Mouse (Mus musculus) megakaryocyte, embryonic 14.5 days (primary cell): ENCODE results near the gene Ap2m1. TPM values are rescaled to one million over a fixed set of nuclear protein-coding genes. Genes with fewer than 3 reads are reported as not detected.

Source experiments
- H3K27me3 ChIP-seq: replicated peaks from 2 replicates; pipeline ENCODE3; 2012; ENCODE audit warnings: inconsistent platforms
- H3K36me3 ChIP-seq: replicated peaks from 2 replicates; pipeline ENCODE3; 2012; ENCODE audit warnings: low read length, inconsistent platforms, mixed read lengths
- H3K4me1 ChIP-seq: 2 replicates; pipeline ENCODE4 v1.6.1; 2012; ENCODE audit warnings: inconsistent platforms
- H3K4me3 ChIP-seq: replicated peaks from 2 replicates; pipeline ENCODE3; 2012; ENCODE audit warnings: moderate library complexity, mild to moderate bottlenecking, inconsistent platforms
- H3K9me3 ChIP-seq: 2 replicates; pipeline ENCODE4 v1.6.1; 2012; ENCODE audit warnings: inconsistent platforms
- FLI1 ChIP-seq: IDR thresholded peaks from 2 replicates; pipeline ENCODE4 v1.6.1; 2012; ENCODE audit warnings: low read length, inconsistent platforms, mixed read lengths
- GATA1 ChIP-seq: IDR thresholded peaks from 3 replicates; pipeline ENCODE4 v1.6.1; 2012; ENCODE audit warnings: mixed read lengths, low read length, inconsistent platforms, borderline replicate concordance
- polyA plus RNA-seq: library from polyadenylated mRNA; stranded (reverse); fragments of >175 nt; gene quantifications from 2 replicates; pipeline ENCODE4 v1.2.3, GENCODE M21; 2012; ENCODE audit warnings: low replicate concordance; ENCODE audit not compliant: insufficient read depth

The Ap2m1 gene
- polyA plus RNA-seq, 1 experiment, result 228 TPM

GRCm38 (mm10) chr16:20498677-20499475 is 36.4 kb upstream of the Ap2m1 start, which contains the start of gene Eif2b5:
Gene Eif2b5 (plus strand): TSS chr16:20498817.
- Histone ChIP-seq H3K9me3 (no peaks in the 10 kb centered on the region), H3K4me1 (peaks cover 51% of the 10 kb centered on the region), H3K27me3 (no peaks in the 10 kb centered on the region), H3K4me3 (peak within 1 kb of the TSS; percentile 94), H3K36me3 (peaks cover 37% of the 10 kb centered on the region)
- TF ChIP-seq GATA1 (no peak), FLI1 (no peak)

GRCm38 (mm10) chr16:20506000-20506399 is 29.3 kb upstream of the Ap2m1 start:
- H3K4me1 ChIP-seq, result peaks cover 45% of the 10 kb centered on the region
- H3K4me3 ChIP-seq, result no peak overlapping the region
- TF ChIP-seq GATA1 (no peak), FLI1 (no peak)
- peaks cover 99% of the 10 kb centered on the region for H3K36me3 ChIP-seq
- no peaks in the 10 kb centered on the region for H3K9me3 ChIP-seq
- no peaks in the 10 kb centered on the region for H3K27me3 ChIP-seq

- no peaks in the 10 kb centered on the region for H3K27me3 ChIP-seq
- TF ChIP-seq GATA1, result no peak
- no peak for TF ChIP-seq FLI1
- H3K9me3 ChIP-seq, result no peaks in the 10 kb centered on the region
- H3K4me3 ChIP-seq, result no peak overlapping the region
- peaks cover 73% of the 10 kb centered on the region for H3K36me3 ChIP-seq
- peaks cover 57% of the 10 kb centered on the region for H3K4me1 ChIP-seq
Observed at GRCm38 (mm10) chr16:20509349-20509748, 25.9 kb upstream of the Ap2m1 start.

GRCm38 (mm10) chr16:20511277-20511847 is 23.9 kb upstream of the Ap2m1 start:
- H3K36me3 ChIP-seq, result peaks cover 53% of the 10 kb centered on the region
- H3K27me3 ChIP-seq, result no peaks in the 10 kb centered on the region
- peaks cover 56% of the 10 kb centered on the region for H3K4me1 ChIP-seq
- H3K9me3 ChIP-seq, result no peaks in the 10 kb centered on the region
- no peak for TF ChIP-seq FLI1
- no peak for TF ChIP-seq GATA1
- no peak overlapping the region for H3K4me3 ChIP-seq

GRCm38 (mm10) chr16:20516032-20516431 is 19.2 kb upstream of the Ap2m1 start:
- Histone ChIP-seq H3K36me3 (peaks cover 30% of the 10 kb centered on the region), H3K4me3 (peak overlapping the region; percentile 99), H3K9me3 (no peaks in the 10 kb centered on the region), H3K27me3 (no peaks in the 10 kb centered on the region), H3K4me1 (peaks cover 53% of the 10 kb centered on the region)
- TF ChIP-seq FLI1 (no peak), GATA1 (no peak)

DNA sequence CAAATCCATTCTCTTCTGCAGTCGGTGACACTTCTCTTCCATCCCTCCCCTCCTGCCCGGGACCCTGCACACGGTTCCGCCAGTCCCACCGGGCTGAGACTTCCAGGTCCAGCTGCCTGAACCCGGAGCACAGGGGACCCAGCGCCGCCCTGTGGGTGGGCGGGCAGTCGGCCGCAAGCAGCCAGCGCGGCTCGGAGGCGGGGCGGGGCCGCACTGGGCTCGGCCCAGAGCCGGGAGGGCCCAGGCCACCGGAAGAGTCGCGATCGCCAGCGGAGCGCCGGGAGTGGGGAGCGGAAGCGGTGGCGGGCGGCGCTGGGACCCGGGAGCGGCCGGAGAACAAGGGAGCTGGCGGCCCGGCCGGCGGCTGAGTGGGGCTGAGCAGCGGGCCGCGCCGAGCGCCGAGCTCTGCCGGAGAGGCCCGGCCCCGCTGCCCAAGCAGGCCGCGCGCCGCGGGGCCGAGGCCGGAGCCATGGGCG is 18.5 kb upstream of the Ap2m1 start, which contains the start of gene Dvl3:
Gene Dvl3 (plus strand): TSS at position 257 of the 476 bp plus-strand sequence.
- no peak for TF ChIP-seq FLI1
- no peak for TF ChIP-seq GATA1
- peak within 1 kb of the TSS; percentile 99 for H3K4me3 ChIP-seq
- no peaks in the 10 kb centered on the region for H3K9me3 ChIP-seq
- peaks cover 30% of the 10 kb centered on the region for H3K36me3 ChIP-seq
- no peaks in the 10 kb centered on the region for H3K27me3 ChIP-seq
- H3K4me1 ChIP-seq, result peaks cover 52% of the 10 kb centered on the region

- H3K4me1 ChIP-seq, result peaks cover 57% of the 10 kb centered on the region
- H3K36me3 ChIP-seq, result peaks cover 35% of the 10 kb centered on the region
- no peaks in the 10 kb centered on the region for H3K27me3 ChIP-seq
- H3K4me3 ChIP-seq, result peak overlapping the region; percentile 99
- TF ChIP-seq GATA1 (no peak), FLI1 (no peak)
- H3K9me3 ChIP-seq, result no peaks in the 10 kb centered on the region
Observed at GRCm38 (mm10) chr16:20517216-20517615, 18.1 kb upstream of the Ap2m1 start.

- no peaks in the 10 kb centered on the region for H3K9me3 ChIP-seq
- H3K36me3 ChIP-seq, result peaks cover 37% of the 10 kb centered on the region
- H3K4me1 ChIP-seq, result peaks cover 57% of the 10 kb centered on the region
- H3K27me3 ChIP-seq, result no peaks in the 10 kb centered on the region
- TF ChIP-seq FLI1 (no peak), GATA1 (no peak)
- H3K4me3 ChIP-seq, result peak overlapping the region; percentile 99
Observed at GRCm38 (mm10) chr16:20517701-20518374, 17.4 kb upstream of the Ap2m1 start.

GRCm38 (mm10) chr16:20523886-20524285 is 11.4 kb upstream of the Ap2m1 start:
- no peaks in the 10 kb centered on the region for H3K27me3 ChIP-seq
- H3K4me1 ChIP-seq, result peaks cover 30% of the 10 kb centered on the region
- no peak overlapping the region for H3K4me3 ChIP-seq
- no peaks in the 10 kb centered on the region for H3K9me3 ChIP-seq
- TF ChIP-seq FLI1, result no peak
- TF ChIP-seq GATA1, result no peak
- H3K36me3 ChIP-seq, result peaks cover 95% of the 10 kb centered on the region
